Mouse (Mus musculus): ENCODE measurements around the gene Gm45234. TPM values are rescaled to one million over a fixed set of nuclear protein-coding genes. Genes with fewer than 3 reads are reported as not detected.

Gm45234 gene
- polyA plus RNA-seq (2012; rRNA removed): not detected in 2 replicates

GRCm38 (mm10) chr6:124755831-124756595 is at the start of gene Gm45234, which contains the start of gene Atn1:
Gm45234 (minus strand) TSS chr6:124756021.
Atn1 (minus strand) TSS chr6:124756524.

GRCm38 (mm10) chr6:124779222-124779983 is 23.6 kb upstream of the Gm45234 start, which contains the start of gene Lrrc23:
Lrrc23 (minus strand) TSS chr6:124779727.

GRCm38 (mm10) chr6:124769101-124769765 is 13.4 kb upstream of the Gm45234 start, which contains the start of gene Eno2:
Eno2 (minus strand) TSS chr6:124769673.

GRCm38 (mm10) chr6:124740888-124741761 is 14.7 kb downstream of the Gm45234 start, which contains the start of gene Grcc10:
Grcc10 (minus strand) TSS chr6:124741374.

GRCm38 (mm10) chr6:124738511-124739023 is 17.3 kb downstream of the Gm45234 start, which contains the start of gene Ptpn6:
Ptpn6 (minus strand) TSS chr6:124738714.

GRCm38 (mm10) chr6:124711824-124712782 is 43.7 kb downstream of the Gm45234 start, which contains the start of the genes Emg1 and Phb2:
Emg1 (minus strand) TSS chr6:124712178.
Phb2 (plus strand) TSS chr6:124712336.

Other genes with a start within 250 kb of the Gm45234 start
- 16.3 and 21.3 TPM in 2 replicates for gene C1ra, start 243.6 kb downstream of the Gm45234 start, polyA plus RNA-seq (2012; rRNA removed)
- gene C1s1, start 213.7 kb downstream of the Gm45234 start, polyA plus RNA-seq (2012; rRNA removed): 25.9 and 28.2 TPM in 2 replicates
- gene C1rb, start 185.7 kb downstream of the Gm45234 start, polyA plus RNA-seq (2012; rRNA removed): not detected in 2 replicates
- not detected in 2 replicates for gene C1s2, start 119.9 kb downstream of the Gm45234 start, polyA plus RNA-seq (2012; rRNA removed)
- gene Lpcat3, start 93.0 kb downstream of the Gm45234 start, polyA plus RNA-seq (2012; rRNA removed): 102 and 141 TPM in 2 replicates
- gene Emg1, start 43.8 kb downstream of the Gm45234 start, polyA plus RNA-seq (2012; rRNA removed): 36.9 and 39.0 TPM in 2 replicates
- gene Phb2, start 43.7 kb downstream of the Gm45234 start, polyA plus RNA-seq (2012; rRNA removed): 151 and 193 TPM in 2 replicates
- gene Ptpn6, start 17.3 kb downstream of the Gm45234 start, polyA plus RNA-seq (2012; rRNA removed): 22.8 and 27.5 TPM in 2 replicates
- 180 and 222 TPM in 2 replicates for gene Grcc10, start 14.6 kb downstream of the Gm45234 start, polyA plus RNA-seq (2012; rRNA removed)
- gene Atn1, start 503 bp upstream of the Gm45234 start, polyA plus RNA-seq (2012; rRNA removed): 52.2 and 59.6 TPM in 2 replicates
- 8.6 and 8.8 TPM in 2 replicates for gene Eno2, start 13.7 kb upstream of the Gm45234 start, polyA plus RNA-seq (2012; rRNA removed)
- gene Lrrc23, start 23.7 kb upstream of the Gm45234 start, polyA plus RNA-seq (2012; rRNA removed): 0.40 and 0.79 TPM in 2 replicates
- gene Spsb2, start 52.6 kb upstream of the Gm45234 start, polyA plus RNA-seq (2012; rRNA removed): 39.0 and 41.2 TPM in 2 replicates
- 442 and 514 TPM in 2 replicates for gene Tpi1, start 58.3 kb upstream of the Gm45234 start, polyA plus RNA-seq (2012; rRNA removed)
- 66.9 and 70.4 TPM in 2 replicates for gene Usp5, start 73.5 kb upstream of the Gm45234 start, polyA plus RNA-seq (2012; rRNA removed)
- gene Cdca3, start 73.5 kb upstream of the Gm45234 start, polyA plus RNA-seq (2012; rRNA removed): 38.3 and 47.5 TPM in 2 replicates
- 0.21 and 0.29 TPM in 2 replicates for gene Gnb3, start 84.3 kb upstream of the Gm45234 start, polyA plus RNA-seq (2012; rRNA removed)
- gene P3h3, start 101.7 kb upstream of the Gm45234 start, polyA plus RNA-seq (2012; rRNA removed): 25.9 and 26.2 TPM in 2 replicates
- 2.3 and 2.7 TPM in 2 replicates for gene Gpr162, start 108.0 kb upstream of the Gm45234 start, polyA plus RNA-seq (2012; rRNA removed)
- gene Cd4, start 132.2 kb upstream of the Gm45234 start, polyA plus RNA-seq (2012; rRNA removed): 2.7 and 3.0 TPM in 2 replicates
- 2.7 and 4.0 TPM in 2 replicates for gene Lag3, start 155.7 kb upstream of the Gm45234 start, polyA plus RNA-seq (2012; rRNA removed)
- 894 and 1,886 TPM in 2 replicates for gene Ptms, start 164.1 kb upstream of the Gm45234 start, polyA plus RNA-seq (2012; rRNA removed)
- gene Mlf2, start 175.4 kb upstream of the Gm45234 start, polyA plus RNA-seq (2012; rRNA removed): 357 and 413 TPM in 2 replicates
- 206 and 213 TPM in 2 replicates for gene Cops7a, start 209.5 kb upstream of the Gm45234 start, polyA plus RNA-seq (2012; rRNA removed)
- gene Pianp, start 240.7 kb upstream of the Gm45234 start, polyA plus RNA-seq (2012; rRNA removed): 8.4 and 8.6 TPM in 2 replicates